Mouse (Mus musculus): Measurements from ENCODE around the gene Wdr49. TPM values are rescaled to one million over a fixed set of nuclear protein-coding genes. Genes with fewer than 3 reads are reported as not detected.

Wdr49 gene
- polyA plus RNA-seq, 1 experiment from 2014 or later, result 0.07 TPM

- no peak for ATAC-seq (replicated peaks; ENCODE audit: low FRiP score, low TSS enrichment, low read depth)
- H3K9me3 ChIP-seq (ENCODE audit: control insufficient read depth, low read length), result no peaks in the 10 kb centered on the region
- 83% methylated on average over 7 of the region's 7 CpGs for WGBS
- no peak overlapping the region for H3K9ac ChIP-seq (ENCODE audit: low read length)
- no peaks in the 10 kb centered on the region for H3K4me1 ChIP-seq (replicated peaks; ENCODE audit: control insufficient read depth, insufficient read depth, low read length)
- no peak for DNase-seq (ENCODE audit: low spot score)
- no peaks in the 10 kb centered on the region for H3K36me3 ChIP-seq (ENCODE audit: control insufficient read depth, insufficient read depth, low read length)
- H3K4me3 ChIP-seq (ENCODE audit: low read depth, low read length), result no peak overlapping the region
- H3K27ac ChIP-seq (ENCODE audit: low read depth), result no peak overlapping the region
- H3K27me3 ChIP-seq (replicated peaks; ENCODE audit: control insufficient read depth, insufficient read depth, low read length), result no peaks in the 10 kb centered on the region
- no peak overlapping the region for H3K4me2 ChIP-seq (ENCODE audit: low read length)
Measured at GRCm38 (mm10) chr3:75474657-75475056, 7.3 kb downstream of the Wdr49 start.

- no peaks in the 10 kb centered on the region for H3K4me1 ChIP-seq (replicated peaks; ENCODE audit: control insufficient read depth, insufficient read depth, low read length)
- DNase-seq (ENCODE audit: low spot score), result no peak
- no peak overlapping the region for H3K4me3 ChIP-seq (ENCODE audit: low read depth, low read length)
- H3K36me3 ChIP-seq (ENCODE audit: control insufficient read depth, insufficient read depth, low read length), result no peaks in the 10 kb centered on the region
- no peak for ATAC-seq (replicated peaks; ENCODE audit: low FRiP score, low TSS enrichment, low read depth)
- no peak overlapping the region for H3K9ac ChIP-seq (ENCODE audit: low read length)
- 86% methylated on average over 7 of the region's 7 CpGs for WGBS
- H3K9me3 ChIP-seq (ENCODE audit: control insufficient read depth, low read length), result no peaks in the 10 kb centered on the region
- no peak overlapping the region for H3K27ac ChIP-seq (ENCODE audit: low read depth)
- H3K27me3 ChIP-seq (replicated peaks; ENCODE audit: control insufficient read depth, insufficient read depth, low read length), result no peaks in the 10 kb centered on the region
- H3K4me2 ChIP-seq (ENCODE audit: low read length), result no peak overlapping the region
Measured at GRCm38 (mm10) chr3:75468154-75468553, 13.8 kb downstream of the Wdr49 start.

GRCm38 (mm10) chr3:75430564-75431181 is 51.3 kb downstream of the Wdr49 start:
- Histone ChIP-seq H3K36me3 (ENCODE audit: control insufficient read depth, insufficient read depth, low read length) (no peaks in the 10 kb centered on the region), H3K27me3 (replicated peaks; ENCODE audit: control insufficient read depth, insufficient read depth, low read length) (no peaks in the 10 kb centered on the region), H3K4me2 (ENCODE audit: low read length) (no peak overlapping the region), H3K27ac (ENCODE audit: low read depth) (no peak overlapping the region), H3K4me1 (replicated peaks; ENCODE audit: control insufficient read depth, insufficient read depth, low read length) (no peaks in the 10 kb centered on the region), H3K9ac (ENCODE audit: low read length) (no peak overlapping the region), H3K9me3 (ENCODE audit: control insufficient read depth, low read length) (no peaks in the 10 kb centered on the region), H3K4me3 (ENCODE audit: low read depth, low read length) (no peak overlapping the region)
- WGBS, result 79% methylated on average over 4 of the region's 4 CpGs
- no peak for ATAC-seq (replicated peaks; ENCODE audit: low FRiP score, low TSS enrichment, low read depth)
- no peak for DNase-seq (ENCODE audit: low spot score)

GRCm38 (mm10) chr3:75395918-75396317 is 86.0 kb downstream of the Wdr49 start:
- WGBS, result 93% methylated on average over 4 of the region's 4 CpGs

GRCm38 (mm10) chr3:75395121-75395895 is 86.6 kb downstream of the Wdr49 start:
- Histone ChIP-seq H3K4me2 (ENCODE audit: low read length) (no peak overlapping the region), H3K4me3 (ENCODE audit: low read depth, low read length) (no peak overlapping the region), H3K27me3 (replicated peaks; ENCODE audit: control insufficient read depth, insufficient read depth, low read length) (no peaks in the 10 kb centered on the region), H3K36me3 (ENCODE audit: control insufficient read depth, insufficient read depth, low read length) (no peaks in the 10 kb centered on the region), H3K4me1 (replicated peaks; ENCODE audit: control insufficient read depth, insufficient read depth, low read length) (no peaks in the 10 kb centered on the region), H3K9ac (ENCODE audit: low read length) (no peak overlapping the region), H3K27ac (ENCODE audit: low read depth) (no peak overlapping the region), H3K9me3 (ENCODE audit: control insufficient read depth, low read length) (no peaks in the 10 kb centered on the region)
- ATAC-seq (replicated peaks; ENCODE audit: low FRiP score, low TSS enrichment, low read depth) (no peak), DNase-seq (ENCODE audit: low spot score) (no peak)
- WGBS, result 80% methylated on average over 7 of the region's 7 CpGs

More at GRCm38 (mm10) chr3:75395918-75396317, 86.0 kb downstream of the Wdr49 start:
- Histone ChIP-seq H3K27me3 (replicated peaks; ENCODE audit: control insufficient read depth, insufficient read depth, low read length) (no peaks in the 10 kb centered on the region), H3K4me3 (ENCODE audit: low read depth, low read length) (no peak overlapping the region), H3K4me1 (replicated peaks; ENCODE audit: control insufficient read depth, insufficient read depth, low read length) (no peaks in the 10 kb centered on the region), H3K27ac (ENCODE audit: low read depth) (no peak overlapping the region), H3K4me2 (ENCODE audit: low read length) (no peak overlapping the region), H3K9ac (ENCODE audit: low read length) (no peak overlapping the region), H3K9me3 (ENCODE audit: control insufficient read depth, low read length) (no peaks in the 10 kb centered on the region), H3K36me3 (ENCODE audit: control insufficient read depth, insufficient read depth, low read length) (no peaks in the 10 kb centered on the region)
- ATAC-seq (replicated peaks; ENCODE audit: low FRiP score, low TSS enrichment, low read depth) (no peak), DNase-seq (ENCODE audit: low spot score) (no peak)

- H3K27me3 ChIP-seq (replicated peaks; ENCODE audit: control insufficient read depth, insufficient read depth, low read length), result no peaks in the 10 kb centered on the region
- H3K4me3 ChIP-seq (ENCODE audit: low read depth, low read length), result no peak overlapping the region
- no peak overlapping the region for H3K9ac ChIP-seq (ENCODE audit: low read length)
- no peak overlapping the region for H3K4me2 ChIP-seq (ENCODE audit: low read length)
- ATAC-seq (replicated peaks; ENCODE audit: low FRiP score, low TSS enrichment, low read depth) (no peak), DNase-seq (ENCODE audit: low spot score) (no peak)
- no peak overlapping the region for H3K27ac ChIP-seq (ENCODE audit: low read depth)
- H3K4me1 ChIP-seq (replicated peaks; ENCODE audit: control insufficient read depth, insufficient read depth, low read length), result no peaks in the 10 kb centered on the region
- H3K36me3 ChIP-seq (ENCODE audit: control insufficient read depth, insufficient read depth, low read length), result no peaks in the 10 kb centered on the region
- 69% methylated on average over 3 of the region's 3 CpGs for WGBS
- H3K9me3 ChIP-seq (ENCODE audit: control insufficient read depth, low read length), result no peaks in the 10 kb centered on the region
Measured at GRCm38 (mm10) chr3:75394487-75394886, 87.5 kb downstream of the Wdr49 start.

GRCm38 (mm10) chr3:75381776-75382175 is 100.2 kb downstream of the Wdr49 start:
- Histone ChIP-seq H3K27ac (ENCODE audit: low read depth) (no peak overlapping the region), H3K9me3 (ENCODE audit: control insufficient read depth, low read length) (no peaks in the 10 kb centered on the region), H3K4me2 (ENCODE audit: low read length) (no peak overlapping the region), H3K27me3 (replicated peaks; ENCODE audit: control insufficient read depth, insufficient read depth, low read length) (no peaks in the 10 kb centered on the region), H3K4me3 (ENCODE audit: low read depth, low read length) (no peak overlapping the region), H3K4me1 (replicated peaks; ENCODE audit: control insufficient read depth, insufficient read depth, low read length) (no peaks in the 10 kb centered on the region), H3K9ac (ENCODE audit: low read length) (no peak overlapping the region), H3K36me3 (ENCODE audit: control insufficient read depth, insufficient read depth, low read length) (no peaks in the 10 kb centered on the region)
- DNase-seq (ENCODE audit: low spot score) (no peak), ATAC-seq (replicated peaks; ENCODE audit: low FRiP score, low TSS enrichment, low read depth) (no peak)
- WGBS, result 67% methylated on average over 2 of the region's 2 CpGs

- H3K4me1 ChIP-seq (replicated peaks; ENCODE audit: control insufficient read depth, insufficient read depth, low read length), result no peaks in the 10 kb centered on the region
- H3K9me3 ChIP-seq (ENCODE audit: control insufficient read depth, low read length), result no peaks in the 10 kb centered on the region
- H3K4me2 ChIP-seq (ENCODE audit: low read length), result no peak overlapping the region
- H3K9ac ChIP-seq (ENCODE audit: low read length), result no peak overlapping the region
- ATAC-seq (replicated peaks; ENCODE audit: low FRiP score, low TSS enrichment, low read depth) (no peak), DNase-seq (ENCODE audit: low spot score) (no peak)
- no peak overlapping the region for H3K4me3 ChIP-seq (ENCODE audit: low read depth, low read length)
- no peak overlapping the region for H3K27ac ChIP-seq (ENCODE audit: low read depth)
- no peaks in the 10 kb centered on the region for H3K36me3 ChIP-seq (ENCODE audit: control insufficient read depth, insufficient read depth, low read length)
- no peaks in the 10 kb centered on the region for H3K27me3 ChIP-seq (replicated peaks; ENCODE audit: control insufficient read depth, insufficient read depth, low read length)
Measured at GRCm38 (mm10) chr3:75353972-75354371, 128.0 kb downstream of the Wdr49 start.

- H3K4me2 ChIP-seq (ENCODE audit: low read length), result no peak overlapping the region
- DNase-seq (ENCODE audit: low spot score), result no peak
- no peaks in the 10 kb centered on the region for H3K9me3 ChIP-seq (ENCODE audit: control insufficient read depth, low read length)
- no peaks in the 10 kb centered on the region for H3K27me3 ChIP-seq (replicated peaks; ENCODE audit: control insufficient read depth, insufficient read depth, low read length)
- H3K4me1 ChIP-seq (replicated peaks; ENCODE audit: control insufficient read depth, insufficient read depth, low read length), result no peaks in the 10 kb centered on the region
- no peak overlapping the region for H3K9ac ChIP-seq (ENCODE audit: low read length)
- no peak overlapping the region for H3K27ac ChIP-seq (ENCODE audit: low read depth)
- no peak for ATAC-seq (replicated peaks; ENCODE audit: low FRiP score, low TSS enrichment, low read depth)
- H3K36me3 ChIP-seq (ENCODE audit: control insufficient read depth, insufficient read depth, low read length), result no peaks in the 10 kb centered on the region
- H3K4me3 ChIP-seq (ENCODE audit: low read depth, low read length), result no peak overlapping the region
Measured at GRCm38 (mm10) chr3:75337196-75337595, 144.8 kb downstream of the Wdr49 start.
